Mouse (Mus musculus) forebrain, embryonic 14.5 days (tissue): ENCODE data around the gene Vps52. TPM values are rescaled to one million over a fixed set of nuclear protein-coding genes. Genes with fewer than 3 reads are reported as not detected.
A peak's percentile ranks its signal among the peaks of the same experiment; 100 is the strongest.
"Not testable (repeated sequence)": the region's sequence is repeated elsewhere in the genome, so short reads cannot be mapped to it uniquely, and the experiment has no call there.

Experiments
- ATAC-seq: fragments of 200-750 bp; cut with Nextera tagmentation; 2 replicates; pipeline ENCODE4 v1.8.0; 2017; ENCODE audit warnings: mild to moderate bottlenecking, moderate library complexity
- DNase-seq: peaks from one replicate; pipeline ENCODE4 v3.0.0-alpha.2; 2015; ENCODE audit warnings: low spot score
- H3K27ac ChIP-seq: fragments of 300-500 bp; sonication (generic); 2 replicates; pipeline ENCODE4 v1.5.1; 2014; ENCODE audit warnings: low read depth, mild to moderate bottlenecking, control low read depth, low read length, moderate library complexity
- H3K27me3 ChIP-seq: fragments of 300-500 bp; sonication (generic); replicated peaks from 2 replicates; pipeline ENCODE4 v1.6.1; 2014; ENCODE audit warnings: low read length, control low read depth, mixed read lengths; ENCODE audit not compliant: control insufficient read depth, insufficient read depth
- H3K36me3 ChIP-seq: fragments of 300-500 bp; sonication (generic); 2 replicates; pipeline ENCODE4 v1.6.1; 2014; ENCODE audit warnings: low read length, control low read depth; ENCODE audit not compliant: control insufficient read depth, insufficient read depth
- H3K4me1 ChIP-seq: fragments of 300-500 bp; sonication (generic); 2 replicates; pipeline ENCODE4 v1.6.1; 2014; ENCODE audit warnings: antibody characterized with exemption, low read length, control low read depth; ENCODE audit not compliant: control insufficient read depth, insufficient read depth
- H3K4me2 ChIP-seq: fragments of 300-500 bp; sonication (generic); 2 replicates; pipeline ENCODE4 v1.6.1; 2014; ENCODE audit warnings: mild to moderate bottlenecking, control low read depth, low read length
- H3K4me3 ChIP-seq: fragments of 300-500 bp; sonication (generic); 2 replicates; pipeline ENCODE4 v1.5.1; 2014; ENCODE audit warnings: low read depth, low read length, control low read depth
- H3K9ac ChIP-seq: fragments of 300-500 bp; sonication (generic); 2 replicates; pipeline ENCODE4 v1.6.1; 2014; ENCODE audit warnings: mild to moderate bottlenecking, low read length, control low read depth, moderate library complexity
- H3K9me3 ChIP-seq: fragments of 300-500 bp; sonication (generic); replicated peaks from 2 replicates; pipeline ENCODE4 v1.6.1; 2016; ENCODE audit warnings: low read length, control low read depth, mixed read lengths; ENCODE audit not compliant: control insufficient read depth
- WGBS: fragments of 180-500 bp; shearing (Covaris S2); extraction: QIAGEN DNeasy Blood & Tissue Kit; methylation state at CpG from one replicate; pipeline ENCODE4 v1.1.7; 2014; 5-methylcytosine and 5-hydroxymethylcytosine counted together
- polyA plus RNA-seq: library from polyadenylated mRNA; unstranded; fragments of >200 nt; fragmentation: Nextera tagmentation; extraction: Ambion mirVana; gene quantifications from 2 replicates; pipeline ENCODE4 v1.2.1, GENCODE M21; 2014

The Vps52 gene
- polyA plus RNA-seq, 1 experiment from 2014 or later: 41.6 TPM

GRCm38 (mm10) chr17:34000796-34001195 is 45.2 kb downstream of the Vps52 start:
- H3K9me3 ChIP-seq, H3K4me1 ChIP-seq, H3K36me3 ChIP-seq, H3K27ac ChIP-seq, H3K4me2 ChIP-seq, H3K4me3 ChIP-seq, ATAC-seq, H3K9ac ChIP-seq, DNase-seq: not testable (repeated sequence)
- 0 out of 2 replicates have a peak, but pooled peaks cover 11% of the 10 kb centered on the region for H3K27me3 ChIP-seq
- 47% methylated on average over 2 of the region's 2 CpGs for WGBS

- H3K4me3 ChIP-seq: no peak overlapping the region
Observed at GRCm38 (mm10) chr17:34003426-34003825, 47.8 kb downstream of the Vps52 start.

GRCm38 (mm10) chr17:34006570-34006969 is 51.0 kb downstream of the Vps52 start:
- no peak for DNase-seq
- WGBS: 66% methylated on average over 2 of the region's 2 CpGs

More at GRCm38 (mm10) chr17:34003426-34003825, 47.8 kb downstream of the Vps52 start:
- DNase-seq: peak; percentile 52
- 0 out of 2 replicates have a peak, but pooled peaks cover 11% of the 10 kb centered on the region for H3K27me3 ChIP-seq
- ATAC-seq: no peak
- H3K27ac ChIP-seq: no peak overlapping the region
- H3K9ac ChIP-seq: no peak overlapping the region
- no peak overlapping the region for H3K4me2 ChIP-seq
- no peaks in the 10 kb centered on the region for H3K9me3 ChIP-seq
- WGBS: 7% methylated on average over 5 of the region's 5 CpGs
- peaks cover 6% of the 10 kb centered on the region; the same call in 1 of the 2 replicates for H3K4me1 ChIP-seq
- H3K36me3 ChIP-seq: no peaks in the 10 kb centered on the region

GRCm38 (mm10) chr17:34010156-34010555 is 54.5 kb downstream of the Vps52 start:
- no peak for DNase-seq
- Histone ChIP-seq H3K9me3 (no peaks in the 10 kb centered on the region; the same call in 1 of the 2 replicates), H3K4me1 (no peaks in the 10 kb centered on the region), H3K27ac (no peak overlapping the region), H3K27me3 (no peaks in the 10 kb centered on the region), H3K36me3 (no peaks in the 10 kb centered on the region), H3K4me2 (no peak overlapping the region), H3K9ac (no peak overlapping the region), H3K4me3 (no peak overlapping the region)
- WGBS: 81% methylated on average over 5 of the region's 5 CpGs
- ATAC-seq: no peak

More at GRCm38 (mm10) chr17:34006570-34006969, 51.0 kb downstream of the Vps52 start:
- Histone ChIP-seq H3K27me3 (no peaks in the 10 kb centered on the region), H3K27ac (no peak overlapping the region), H3K36me3 (no peaks in the 10 kb centered on the region), H3K4me1 (no peaks in the 10 kb centered on the region), H3K4me3 (no peak overlapping the region), H3K9ac (no peak overlapping the region), H3K9me3 (no peaks in the 10 kb centered on the region), H3K4me2 (no peak overlapping the region)
- ATAC-seq: no peak

- no peak overlapping the region for H3K4me2 ChIP-seq
- WGBS: over 99% methylated on average over 8 of the region's 8 CpGs
- H3K4me1 ChIP-seq: no peaks in the 10 kb centered on the region
- ATAC-seq: no peak
- DNase-seq: no peak
- H3K9me3 ChIP-seq: peaks cover 2% of the 10 kb centered on the region; the same call in 1 of the 2 replicates
- H3K27ac ChIP-seq: no peak overlapping the region
- no peak overlapping the region for H3K9ac ChIP-seq
- no peaks in the 10 kb centered on the region for H3K27me3 ChIP-seq
- H3K4me3 ChIP-seq: no peak overlapping the region
- H3K36me3 ChIP-seq: no peaks in the 10 kb centered on the region
Observed at GRCm38 (mm10) chr17:34013436-34013835, 57.8 kb downstream of the Vps52 start.

Other genes with a start within 250 kb of the Vps52 start
- gene March2, start 237.1 kb upstream of the Vps52 start, polyA plus RNA-seq: 63.9 TPM in 2 replicates
- 340 and 341 TPM in 2 replicates for gene Rab11b, start 195.3 kb upstream of the Vps52 start, polyA plus RNA-seq
- gene Angptl4, start 174.0 kb upstream of the Vps52 start, polyA plus RNA-seq: 15.2 and 15.8 TPM in 2 replicates
- 35.6 and 37.2 TPM in 2 replicates for gene Kank3, start 145.3 kb upstream of the Vps52 start, polyA plus RNA-seq
- 624 and 885 TPM in 2 replicates for gene Rps28, start 131.2 kb upstream of the Vps52 start, polyA plus RNA-seq
- gene Ndufa7, start 131.2 kb upstream of the Vps52 start, polyA plus RNA-seq: 461 and 608 TPM in 2 replicates
- gene Cd320, start 112.7 kb upstream of the Vps52 start, polyA plus RNA-seq: 66.8 and 86.0 TPM in 2 replicates
- gene Gm7029, start 82.0 kb upstream of the Vps52 start, polyA plus RNA-seq: not detected in 2 replicates
- 3.8 and 4.6 TPM in 2 replicates for gene Kifc1, start 65.2 kb upstream of the Vps52 start, polyA plus RNA-seq
- 0.28 TPM in 1 of 2 replicates, not detected in the other for gene Platr17, start 50.7 kb upstream of the Vps52 start, polyA plus RNA-seq
- gene Daxx, start 46.4 kb upstream of the Vps52 start, polyA plus RNA-seq: 43.3 and 48.0 TPM in 2 replicates
- 14.1 and 17.7 TPM in 2 replicates for gene Tapbp, start 39.9 kb upstream of the Vps52 start, polyA plus RNA-seq
- 12.3 and 12.6 TPM in 2 replicates for gene Zbtb22, start 39.9 kb upstream of the Vps52 start, polyA plus RNA-seq
- gene Rgl2, start 26.3 kb upstream of the Vps52 start, polyA plus RNA-seq: 27.2 and 36.0 TPM in 2 replicates
- 185 and 192 TPM in 2 replicates for gene Pfdn6, start 15.5 kb upstream of the Vps52 start, polyA plus RNA-seq
- 10.5 and 14.6 TPM in 2 replicates for gene Wdr46, start 15.2 kb upstream of the Vps52 start, polyA plus RNA-seq
- 6.0 and 6.7 TPM in 2 replicates for gene B3galt4, start 4.3 kb upstream of the Vps52 start, polyA plus RNA-seq
- 1,022 and 1,419 TPM in 2 replicates for gene Rps18, start 189 bp downstream of the Vps52 start, polyA plus RNA-seq
- 11.6 and 14.2 TPM in 2 replicates for gene H2-K1, start 44.5 kb downstream of the Vps52 start, polyA plus RNA-seq
- gene Ring1, start 68.9 kb downstream of the Vps52 start, polyA plus RNA-seq: 6.7 and 7.4 TPM in 2 replicates
- gene H2-Ke6, start 72.2 kb downstream of the Vps52 start, polyA plus RNA-seq: 60.2 and 75.4 TPM in 2 replicates
- gene Slc39a7, start 75.9 kb downstream of the Vps52 start, polyA plus RNA-seq: 78.3 and 84.1 TPM in 2 replicates
- 21.4 and 27.7 TPM in 2 replicates for gene Rxrb, start 76.0 kb downstream of the Vps52 start, polyA plus RNA-seq
- 0.95 and 1.6 TPM in 2 replicates for gene Col11a2, start 83.6 kb downstream of the Vps52 start, polyA plus RNA-seq
- 0.22 TPM in 1 of 2 replicates, not detected in the other for gene H2-Oa, start 136.5 kb downstream of the Vps52 start, polyA plus RNA-seq
- gene H2-DMa, start 163.7 kb downstream of the Vps52 start, polyA plus RNA-seq: 11.0 and 11.6 TPM in 2 replicates
- gene Brd2, start 166.8 kb downstream of the Vps52 start, polyA plus RNA-seq: 118 and 137 TPM in 2 replicates
- gene H2-DMb2, start 187.5 kb downstream of the Vps52 start, polyA plus RNA-seq: 0.18 and 0.36 TPM in 2 replicates
- 0.66 and 1.2 TPM in 2 replicates for gene H2-DMb1, start 197.3 kb downstream of the Vps52 start, polyA plus RNA-seq
- 1.1 and 1.2 TPM in 2 replicates for gene Tap1, start 231.7 kb downstream of the Vps52 start, polyA plus RNA-seq
- gene Psmb9, start 232.0 kb downstream of the Vps52 start, polyA plus RNA-seq: 0.58 and 1.0 TPM in 2 replicates
- gene Psmb8, start 241.9 kb downstream of the Vps52 start, polyA plus RNA-seq: 1.8 and 2.7 TPM in 2 replicates
- gene Tap2, start 247.7 kb downstream of the Vps52 start, polyA plus RNA-seq: 0.28 and 0.61 TPM in 2 replicates